Mouse (Mus musculus) ES-Bruce4 (cell line): ENCODE data around the gene Atp6v0c. TPM values are rescaled to one million over a fixed set of nuclear protein-coding genes. Genes with fewer than 3 reads are reported as not detected.

Source experiments
- H3K27ac ChIP-seq: 2 replicates; pipeline ENCODE4 v1.5.1; 2012; ENCODE audit warnings: low read length, inconsistent platforms; ENCODE audit not compliant: insufficient read depth
- H3K27me3 ChIP-seq: 2 replicates; pipeline ENCODE4 v1.6.1; 2012; ENCODE audit warnings: mild to moderate bottlenecking, low read length, inconsistent platforms; ENCODE audit not compliant: control insufficient read depth, poor library complexity, insufficient read depth, severe bottlenecking
- H3K36me3 ChIP-seq: 2 replicates; pipeline ENCODE4 v1.6.1; 2012; ENCODE audit warnings: inconsistent platforms, mild to moderate bottlenecking, low read length, moderate library complexity; ENCODE audit not compliant: control insufficient read depth, poor library complexity, insufficient read depth, severe bottlenecking
- H3K4me1 ChIP-seq: one replicate; pipeline ENCODE4 v1.8.1; 2011; ENCODE audit warnings: low read length; ENCODE audit not compliant: control insufficient read depth, insufficient read depth
- H3K4me3 ChIP-seq: 2 replicates; pipeline ENCODE4 v1.5.1; 2011; ENCODE audit warnings: low read depth, mild to moderate bottlenecking, low read length
- H3K9ac ChIP-seq: 2 replicates; pipeline ENCODE4 v1.6.1; 2012; ENCODE audit warnings: low read depth, mild to moderate bottlenecking, inconsistent platforms; ENCODE audit not compliant: poor library complexity, severe bottlenecking
- H3K9me3 ChIP-seq: replicated peaks from 2 replicates; pipeline ENCODE4 v1.6.1; 2012; ENCODE audit warnings: mild to moderate bottlenecking, low read length, inconsistent platforms; ENCODE audit not compliant: control insufficient read depth, poor library complexity, insufficient read depth, severe bottlenecking
- CTCF ChIP-seq: IDR thresholded peaks from one replicate; pipeline ENCODE4 v1.8.1; 2011; ENCODE audit warnings: low read depth, low read length
- EP300 ChIP-seq: IDR thresholded peaks from 2 replicates; pipeline ENCODE4 v1.6.1; 2011; ENCODE audit warnings: low read depth, low read length; ENCODE audit not compliant: insufficient read depth
- POLR2A ChIP-seq: IDR thresholded peaks from one replicate; pipeline ENCODE4 v1.8.1; 2011; ENCODE audit warnings: low read length; ENCODE audit not compliant: insufficient read depth
- polyA plus RNA-seq: library from polyadenylated mRNA; stranded (reverse); fragments of >200 nt; gene quantifications from 2 replicates; pipeline ENCODE4 v1.2.4, GENCODE M21; 2011; ENCODE audit warnings: low read depth; ENCODE audit not compliant: missing spikeins, insufficient read depth, insufficient read length

Gene Atp6v0c
- polyA plus RNA-seq = 254 and 307 TPM in 2 replicates

DNA sequence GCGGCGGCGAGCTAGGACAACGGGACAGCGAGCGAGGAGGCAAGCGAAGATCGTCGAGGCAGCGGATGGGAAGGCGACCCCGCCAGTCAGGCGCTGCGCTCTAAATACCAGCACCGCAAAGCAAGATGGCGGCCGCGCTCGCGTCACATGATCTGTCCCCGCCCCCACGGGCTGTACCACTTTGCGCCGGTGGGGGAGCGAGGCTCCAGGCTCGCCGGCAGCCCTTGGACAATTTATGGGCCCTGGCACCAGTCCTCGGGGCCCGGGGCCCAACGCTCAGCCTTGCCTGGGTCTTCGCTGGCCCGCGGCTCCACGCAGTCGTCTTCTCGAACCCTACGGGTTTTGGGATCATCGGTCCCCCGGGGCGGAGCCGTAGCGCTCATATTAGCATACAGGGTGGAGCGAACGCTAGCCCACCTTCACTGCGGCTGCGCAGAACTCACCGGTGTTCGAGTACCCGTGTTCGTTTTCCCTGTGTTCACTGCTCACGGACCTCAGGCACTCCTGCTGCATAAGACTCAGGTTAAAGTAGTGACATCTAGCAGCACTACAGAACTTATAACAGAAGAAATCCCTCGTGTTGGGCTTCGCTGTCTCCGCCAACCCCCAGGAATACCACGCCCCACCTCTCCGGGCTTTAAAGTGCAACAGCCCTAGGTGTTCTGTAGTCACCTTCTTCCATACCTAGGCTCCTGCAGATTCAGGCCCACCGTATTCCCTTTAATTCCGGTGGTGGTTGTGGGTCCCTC lies at the start of gene Atp6v0c:
Atp6v0c (minus strand) TSS at position 386 of the 749 bp plus-strand sequence.
- TF ChIP-seq POLR2A (peak; percentile 95), EP300 (0 out of 2 replicates have a peak, but pooled peaks have one; percentile 5), CTCF (no peak)
- H3K27ac ChIP-seq = peak within 1 kb of the TSS; percentile 55
- peak within 1 kb of the TSS; percentile 73 for H3K4me3 ChIP-seq
- H3K9ac ChIP-seq = peak within 1 kb of the TSS; percentile 77
- no peaks in the 10 kb centered on the region for H3K9me3 ChIP-seq
- H3K4me1 ChIP-seq = peaks cover 6% of the 10 kb centered on the region
- no peaks in the 10 kb centered on the region for H3K27me3 ChIP-seq
- peaks cover 13% of the 10 kb centered on the region for H3K36me3 ChIP-seq

DNA sequence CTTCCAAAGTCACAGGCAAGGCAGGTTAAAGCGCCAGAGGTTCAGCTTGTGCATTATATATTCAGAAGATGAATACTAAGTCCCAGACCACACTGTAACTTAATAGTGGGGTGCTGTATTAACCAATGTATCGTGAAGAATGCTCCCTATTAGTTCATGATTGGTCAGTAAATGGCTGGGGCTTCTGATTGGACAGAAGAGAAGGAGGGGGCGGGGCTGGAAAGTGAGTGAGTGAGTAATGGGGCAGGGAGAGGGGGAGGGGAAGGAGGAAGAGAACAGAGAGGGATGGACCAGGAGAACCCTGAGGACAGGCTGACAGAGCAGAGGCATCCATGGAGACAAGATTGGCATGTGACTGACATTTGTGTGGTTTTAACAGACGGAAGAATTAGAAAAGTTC lies 47.3 kb upstream of the Atp6v0c start:
- H3K36me3 ChIP-seq = peaks cover 10% of the 10 kb centered on the region; the same call in 1 of the 2 replicates
- H3K9me3 ChIP-seq = no peaks in the 10 kb centered on the region
- H3K4me3 ChIP-seq = no peak overlapping the region

DNA sequence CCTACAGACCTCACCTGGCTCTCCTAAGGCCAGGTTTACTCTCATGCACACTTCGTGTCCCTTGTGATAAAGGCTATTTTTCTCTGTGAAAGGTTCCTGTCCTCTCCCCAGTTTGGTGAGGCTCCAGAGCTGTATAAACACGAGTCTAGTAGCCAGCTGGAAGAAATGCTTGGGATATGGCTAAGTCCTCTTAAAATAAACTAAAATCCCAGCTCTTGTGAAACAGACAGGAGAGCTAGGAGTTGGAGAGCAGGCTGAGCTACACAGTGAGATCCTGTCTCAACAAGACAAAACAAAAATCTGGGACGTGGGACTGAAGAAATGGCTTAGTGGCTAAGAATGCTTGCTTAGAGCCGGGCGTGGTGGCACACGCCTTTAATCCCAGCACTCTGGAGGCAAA lies 43.7 kb upstream of the Atp6v0c start:
- Histone ChIP-seq H3K27me3 (no peaks in the 10 kb centered on the region), H3K4me1 (peaks cover 6% of the 10 kb centered on the region), H3K9me3 (no peaks in the 10 kb centered on the region), H3K27ac (no peak overlapping the region), H3K4me3 (no peak overlapping the region), H3K9ac (no peak overlapping the region), H3K36me3 (peaks cover 10% of the 10 kb centered on the region; the same call in 1 of the 2 replicates)
- no peak for TF ChIP-seq POLR2A
- no peak for TF ChIP-seq EP300
- no peak for TF ChIP-seq CTCF

More for the DNA sequence above, 47.3 kb upstream of the Atp6v0c start:
- Histone ChIP-seq H3K4me1 (peaks cover 5% of the 10 kb centered on the region), H3K9ac (no peak overlapping the region), H3K27me3 (no peaks in the 10 kb centered on the region), H3K27ac (0 out of 2 replicates have a peak overlapping the region, but pooled peaks have one; percentile 25)
- TF ChIP-seq CTCF (no peak), EP300 (no peak), POLR2A (no peak)

- H3K4me3 ChIP-seq = peak overlapping the region; percentile 75
- H3K27me3 ChIP-seq = no peaks in the 10 kb centered on the region
- TF ChIP-seq CTCF (no peak), EP300 (no peak), POLR2A (no peak)
- H3K9ac ChIP-seq = no peak overlapping the region
- peaks cover 6% of the 10 kb centered on the region for H3K4me1 ChIP-seq
- H3K27ac ChIP-seq = no peak overlapping the region
- no peaks in the 10 kb centered on the region for H3K9me3 ChIP-seq
- peaks cover 10% of the 10 kb centered on the region; the same call in 1 of the 2 replicates for H3K36me3 ChIP-seq
Measured at GRCm38 (mm10) chr17:24212441-24213018, 43.0 kb upstream of the Atp6v0c start.

DNA sequence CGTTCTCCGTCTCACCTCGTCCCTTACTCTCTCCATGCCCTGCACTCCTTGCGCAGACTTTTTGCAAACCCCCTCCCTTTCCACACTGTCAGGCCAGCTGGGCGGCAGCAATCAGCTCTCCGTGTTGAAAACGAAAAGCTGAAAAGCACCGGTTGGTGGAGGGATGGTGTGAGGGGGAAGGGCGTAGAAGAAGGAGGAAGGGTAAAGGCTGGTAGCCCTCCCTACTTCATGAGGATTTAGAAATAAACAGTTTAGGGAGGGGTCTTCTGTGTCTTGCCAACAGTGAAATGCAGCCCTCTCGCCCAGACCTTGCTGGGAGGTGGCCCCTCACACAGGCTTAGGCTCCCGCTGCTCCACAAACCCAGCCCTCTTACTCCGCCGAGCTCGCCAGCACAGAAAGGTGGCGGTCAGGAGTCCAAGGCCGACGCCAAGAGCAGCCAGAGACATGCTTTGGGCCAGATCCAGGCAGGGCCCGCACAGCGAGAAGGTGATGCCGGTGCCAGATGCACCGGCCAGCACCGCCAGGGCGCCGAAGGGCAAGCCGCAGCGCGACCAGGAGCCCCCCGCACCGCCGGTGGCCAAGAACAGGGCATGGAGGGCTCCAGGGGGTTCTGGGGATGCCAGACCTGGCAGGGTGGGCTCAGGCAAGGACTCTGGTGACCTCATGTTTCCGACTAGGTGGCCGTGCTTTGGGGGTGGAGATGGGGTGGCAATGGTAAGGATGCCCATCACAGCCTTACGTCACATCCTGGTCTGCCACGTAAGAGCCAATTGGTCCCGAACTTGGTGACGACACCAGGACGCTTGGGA lies 42.3 kb upstream of the Atp6v0c start:
- Histone ChIP-seq H3K4me1 (peaks cover 6% of the 10 kb centered on the region), H3K27ac (no peak overlapping the region), H3K36me3 (peaks cover 10% of the 10 kb centered on the region; the same call in 1 of the 2 replicates), H3K27me3 (no peaks in the 10 kb centered on the region), H3K9me3 (no peaks in the 10 kb centered on the region), H3K4me3 (peak overlapping the region; percentile 75), H3K9ac (peak overlapping the region; percentile 54)
- TF ChIP-seq CTCF (no peak), EP300 (no peak), POLR2A (no peak)
